Mouse (Mus musculus): ENCODE measurements around the gene Asic5.

Gene Asic5

DNA sequence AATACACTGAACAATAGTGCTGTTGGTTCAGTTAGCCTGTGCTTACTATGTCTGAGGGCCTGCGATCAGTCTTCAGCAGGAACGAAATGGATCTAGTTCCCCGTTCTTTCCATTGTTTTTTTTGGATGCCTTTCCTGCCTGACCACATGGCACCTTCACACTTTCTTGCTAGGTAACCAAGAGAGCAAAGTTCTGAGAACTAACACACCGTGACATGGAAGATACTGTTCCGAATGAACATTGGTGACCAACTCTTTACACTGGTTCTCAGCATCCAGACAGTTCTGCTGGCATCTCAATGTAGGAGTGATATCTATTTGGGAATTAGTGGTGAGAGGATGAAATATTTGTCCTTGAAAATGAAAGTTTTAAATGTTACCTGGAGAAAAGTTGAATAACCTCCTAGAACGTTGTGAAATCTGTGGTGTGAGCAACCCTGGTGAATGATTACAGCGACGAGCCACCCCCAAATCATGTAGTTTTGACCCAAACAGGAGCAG, 40.4 kb downstream of the Asic5 start:
- DNase-seq: no peak

- DNase-seq: no peak
Measured at GRCm38 (mm10) chr3:82023065-82023464, 41.0 kb downstream of the Asic5 start.

DNA sequence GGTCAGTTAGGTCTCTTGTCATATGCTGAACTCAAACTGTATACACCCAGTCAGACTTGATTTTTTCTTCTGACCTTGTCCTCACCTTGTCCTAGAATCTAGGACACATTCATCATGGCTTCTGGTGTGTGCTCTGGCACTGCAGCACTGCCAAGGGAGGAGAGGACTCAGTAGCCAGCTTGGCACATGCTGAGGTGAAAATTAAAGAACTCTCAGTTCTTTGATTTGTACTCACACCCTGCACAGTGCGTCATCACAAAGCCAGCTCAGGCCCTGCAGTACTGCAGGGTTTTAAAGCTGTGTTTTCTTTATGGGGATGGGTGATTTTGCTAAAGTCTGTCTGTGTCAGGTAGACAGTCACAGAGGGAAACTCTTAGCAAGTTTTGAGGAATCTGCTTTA, 45.2 kb downstream of the Asic5 start:
- no peak for DNase-seq

DNA sequence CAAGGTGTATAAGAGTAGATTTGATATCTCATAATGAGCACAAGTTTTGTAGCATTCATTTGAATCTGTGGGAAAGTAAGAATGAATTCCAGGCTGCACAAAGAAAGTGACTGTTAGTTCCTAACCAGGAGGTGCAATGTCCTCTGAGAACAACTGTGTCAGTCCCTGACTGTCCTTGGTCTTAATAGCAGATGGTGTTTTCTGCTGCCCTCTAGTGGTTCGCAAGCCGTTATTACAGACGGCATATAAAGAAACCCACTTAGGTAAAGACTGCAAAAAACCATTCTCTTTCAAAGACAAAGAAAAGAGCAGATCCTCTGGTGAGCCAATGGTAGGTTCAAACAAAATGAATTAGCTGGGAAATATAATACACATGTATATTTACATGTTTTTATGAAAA, 47.1 kb downstream of the Asic5 start:
- peak; percentile 26 for DNase-seq

DNA sequence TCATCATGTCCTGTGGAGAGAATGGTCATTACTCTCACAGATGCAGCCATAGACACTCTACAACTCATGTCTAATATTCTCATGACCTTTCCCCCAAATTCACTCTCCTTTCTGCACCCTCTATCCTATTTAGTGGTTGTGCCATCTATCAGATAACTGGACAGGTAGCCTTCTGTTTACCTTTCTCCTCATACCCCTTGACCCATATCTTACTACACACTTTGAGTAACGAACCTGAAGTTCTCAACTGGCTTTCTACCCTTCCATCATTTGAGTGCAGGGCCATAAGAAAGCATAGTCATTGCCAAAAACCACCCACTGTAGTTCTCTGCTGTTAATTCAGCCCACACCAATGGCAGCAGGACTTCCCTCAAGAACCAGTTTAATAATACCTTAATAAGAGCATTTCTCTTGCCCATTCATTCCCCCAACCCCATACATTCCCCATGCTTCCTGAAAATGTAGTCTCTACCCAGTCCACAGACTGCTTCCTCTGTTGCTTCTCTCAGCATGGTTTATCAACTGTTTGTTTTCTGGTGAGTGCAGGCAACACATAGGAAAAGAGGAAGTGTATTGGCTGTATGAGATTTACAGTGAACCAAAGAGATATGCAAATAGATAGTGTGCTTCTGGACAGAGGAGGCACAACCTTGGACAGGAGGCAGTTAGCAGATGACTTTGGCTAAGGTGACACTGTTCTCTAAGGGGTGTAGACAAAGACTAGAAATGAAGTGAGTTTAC, 48.1 kb downstream of the Asic5 start:
- no peak for DNase-seq

DNA sequence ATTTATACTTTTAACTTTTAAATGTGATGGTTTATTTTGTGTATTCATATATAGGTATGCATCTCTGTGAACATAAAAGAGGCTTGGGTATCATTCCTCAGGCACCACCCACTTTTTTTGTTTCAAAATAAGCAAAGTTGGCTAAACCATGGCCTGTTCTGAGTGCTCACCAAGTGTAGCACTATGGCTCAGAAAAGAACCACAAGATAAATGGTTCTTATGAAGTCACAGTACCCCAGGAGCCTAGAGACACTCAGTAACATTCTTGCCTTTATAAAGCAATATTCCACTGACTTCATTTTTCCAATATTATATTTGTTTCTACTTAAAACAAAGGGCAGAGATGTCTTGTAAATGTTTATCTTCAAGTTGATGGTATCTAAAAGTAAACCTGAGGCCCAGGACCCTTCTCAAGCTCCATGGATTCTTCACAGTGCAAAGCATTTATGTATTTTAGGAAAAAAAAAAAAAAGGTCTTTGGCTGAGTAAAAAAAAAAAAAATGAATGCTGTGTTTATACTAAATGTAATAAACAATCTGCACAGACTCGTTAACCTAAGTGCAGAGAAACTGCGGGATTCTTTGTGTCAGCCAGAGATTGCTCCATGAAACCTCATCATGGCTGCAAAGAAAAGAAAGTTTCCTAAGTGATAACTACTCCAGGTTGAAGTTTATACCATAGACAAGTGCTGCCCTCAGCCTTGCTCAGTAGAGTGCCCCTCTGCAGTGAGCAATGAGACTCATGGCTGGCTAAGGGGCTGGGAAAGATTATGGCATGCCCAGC, 54.4 kb downstream of the Asic5 start:
- DNase-seq: no peak

GRCm38 (mm10) chr3:82043676-82044075, 61.6 kb downstream of the Asic5 start:
- no peak for DNase-seq

DNA sequence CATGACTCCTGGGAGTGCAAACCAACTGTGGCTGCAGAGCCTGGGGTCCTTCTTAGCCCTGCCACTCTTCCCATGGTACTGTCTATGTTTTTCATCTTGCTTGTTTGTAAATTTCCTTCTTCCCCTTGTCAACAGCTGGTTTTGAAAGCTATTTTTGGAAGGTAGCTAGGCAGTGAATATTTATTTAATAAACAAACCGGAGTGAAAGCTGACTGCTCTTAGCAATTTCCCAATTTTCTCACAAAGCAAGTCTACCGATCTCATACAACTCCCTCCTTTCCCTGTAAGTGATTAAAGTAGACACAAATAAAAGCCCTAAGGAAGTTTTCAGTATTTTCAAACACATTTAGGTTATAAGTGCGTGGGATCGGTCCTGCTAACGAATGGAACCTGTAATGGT, 62.8 kb downstream of the Asic5 start:
- no peak for DNase-seq

DNA sequence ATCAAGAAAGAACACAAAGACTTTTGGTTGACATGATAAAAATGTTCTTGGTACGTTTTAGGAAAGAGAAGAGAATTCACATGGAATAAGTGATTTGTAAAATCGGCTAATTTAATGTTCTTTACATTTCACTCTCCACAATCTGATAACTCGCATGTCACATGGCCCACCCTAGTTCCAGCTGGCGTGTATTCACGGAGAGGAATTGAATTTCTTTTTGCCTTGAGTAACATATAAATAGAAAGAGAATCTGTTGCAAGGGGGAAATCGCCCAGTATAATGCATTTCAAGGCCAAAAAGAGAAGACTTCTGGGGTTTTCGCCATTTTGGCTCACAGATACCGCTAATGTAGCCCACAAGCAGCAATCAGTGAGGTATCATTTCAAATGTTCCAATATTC, 64.0 kb downstream of the Asic5 start:
- no peak for DNase-seq

- DNase-seq: no peak
Measured at GRCm38 (mm10) chr3:82047100-82047753, 65.1 kb downstream of the Asic5 start.

DNA sequence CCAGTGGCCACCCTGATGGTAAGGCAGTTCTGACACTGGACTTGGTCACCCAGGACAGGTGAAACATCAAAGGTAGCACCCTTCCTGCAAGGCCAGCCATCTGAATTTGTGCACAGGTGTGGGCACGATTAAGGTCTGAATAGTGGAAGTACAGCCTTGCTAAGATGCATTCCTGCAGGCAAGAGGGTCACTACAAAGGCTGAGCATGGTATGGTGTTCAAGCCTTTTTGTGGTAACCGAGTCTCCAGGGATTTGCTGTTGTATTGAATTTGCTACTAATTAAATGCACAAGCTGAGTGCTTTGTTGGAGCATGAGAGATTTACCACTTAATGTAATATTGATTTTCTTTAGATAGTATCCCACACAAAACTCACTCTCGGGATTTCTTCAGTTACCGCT, 66.0 kb downstream of the Asic5 start:
- no peak for DNase-seq

- DNase-seq: no peak
Measured at GRCm38 (mm10) chr3:82048681-82049080, 66.6 kb downstream of the Asic5 start.

DNA sequence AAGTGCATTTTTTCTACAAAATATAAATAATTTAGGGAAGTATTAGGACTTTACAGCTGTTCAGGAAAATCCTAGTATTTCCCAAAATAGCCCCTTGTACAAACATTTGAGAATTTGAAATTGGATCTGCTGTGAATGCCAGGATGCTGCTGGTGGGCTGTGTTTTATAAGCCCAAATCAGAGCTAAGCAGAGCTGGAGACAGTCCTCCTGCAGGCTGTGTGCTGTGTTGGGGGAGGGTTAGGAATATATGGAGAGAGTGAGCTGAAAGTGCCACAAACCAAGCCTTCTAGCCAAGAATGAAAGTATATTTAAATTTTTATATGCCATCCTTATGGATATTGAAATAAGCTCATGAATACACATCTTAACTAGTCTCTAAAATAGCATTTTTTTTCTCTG, 69.4 kb downstream of the Asic5 start:
- no peak for DNase-seq

GRCm38 (mm10) chr3:82052029-82052428, 69.9 kb downstream of the Asic5 start:
- DNase-seq: no peak

GRCm38 (mm10) chr3:82054283-82054974, 72.3 kb downstream of the Asic5 start:
- no peak for DNase-seq

DNA sequence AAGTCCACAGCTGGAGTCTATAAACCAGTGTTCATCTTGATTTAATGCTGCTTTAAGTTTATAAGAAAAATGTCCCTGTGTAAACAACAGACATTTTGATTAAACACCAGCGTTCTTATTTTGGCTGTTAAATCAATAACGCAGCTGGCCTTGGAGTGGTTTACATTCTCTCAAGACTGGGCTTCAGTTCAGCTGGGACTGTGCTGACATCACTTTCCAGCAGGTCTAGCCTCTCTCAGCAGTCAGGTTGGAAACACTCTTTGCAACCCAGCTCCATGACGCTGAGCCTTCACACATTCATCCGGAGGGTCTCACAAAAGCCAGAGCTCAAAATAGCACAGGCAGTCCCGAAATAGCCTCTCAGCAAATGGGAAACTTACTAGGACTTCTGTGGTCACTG, 75.1 kb downstream of the Asic5 start:
- no peak for DNase-seq

DNA sequence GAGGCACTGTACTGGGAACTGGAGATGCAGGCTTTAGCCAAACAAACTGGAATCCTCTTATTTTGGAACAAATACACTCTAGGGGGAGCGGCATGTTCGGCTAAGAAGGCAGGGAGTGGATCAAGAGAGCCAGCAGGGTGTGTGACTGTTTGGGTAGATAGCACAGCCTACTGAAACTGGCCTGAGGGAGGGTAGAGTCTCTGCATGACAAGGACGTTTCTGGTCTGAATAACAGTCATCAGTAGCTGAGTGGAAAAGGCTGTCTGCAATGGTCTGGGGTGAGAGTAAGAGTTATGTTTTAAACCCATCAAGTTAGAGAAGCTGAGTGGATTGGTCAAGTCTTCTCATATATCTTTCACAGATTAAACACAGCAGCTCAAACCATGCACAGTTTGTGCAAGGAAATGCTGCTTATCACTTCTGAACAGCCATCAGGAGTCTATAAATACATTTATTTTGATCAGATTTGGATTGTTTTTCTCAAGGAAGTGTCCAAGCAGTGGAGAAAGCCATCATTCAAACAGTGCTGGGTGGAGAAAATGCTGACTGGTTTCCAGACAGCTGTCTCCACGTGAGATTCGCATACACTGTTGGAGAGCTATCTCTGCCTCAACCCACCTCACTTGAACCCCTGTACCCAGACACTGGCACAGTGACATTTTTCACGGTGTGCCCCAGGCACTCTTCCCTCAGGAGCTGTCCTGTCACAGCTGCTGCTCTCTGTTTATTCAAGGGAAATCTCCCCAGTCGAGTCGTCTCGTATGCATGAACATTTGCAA, 79.5 kb downstream of the Asic5 start:
- no peak for DNase-seq

GRCm38 (mm10) chr3:82067830-82068229, 85.7 kb downstream of the Asic5 start:
- no peak for DNase-seq
